Mouse (Mus musculus) liver, postnatal 0 days (tissue): ENCODE results near the gene Ints11.

Experiments
- CTCF ChIP-seq: sonication (generic); IDR thresholded peaks from 2 replicates; pipeline ENCODE4 v1.5.1; 2016; ENCODE audit warnings: antibody characterized with exemption, low read depth
- EP300 ChIP-seq: IDR thresholded peaks from 2 replicates; pipeline ENCODE4 v1.6.1; 2016; ENCODE audit warnings: antibody characterized with exemption, low read depth, mild to moderate bottlenecking

GRCm38 (mm10) chr4:155853421-155853820, 15.9 kb upstream of the Ints11 start:
- TF ChIP-seq CTCF (no peak), EP300 (no peak)
